Mouse (Mus musculus) neural tube, embryonic 12.5 days (tissue): Measurements from ENCODE around the gene Irak4. TPM values are rescaled to one million over a fixed set of nuclear protein-coding genes. Genes with fewer than 3 reads are reported as not detected.

Source experiments
- ATAC-seq: fragments of 200-750 bp; cut with Nextera tagmentation; 2 replicates; pipeline ENCODE4 v1.8.0; 2017; ENCODE audit warnings: low read depth, mild to moderate bottlenecking, moderate TSS enrichment, moderate library complexity; ENCODE audit not compliant: low FRiP score
- H3K27ac ChIP-seq: fragments of 300-500 bp; sonication (generic); 2 replicates; pipeline ENCODE4 v1.5.1; 2016
- H3K27me3 ChIP-seq: fragments of 300-500 bp; sonication (generic); replicated peaks from 2 replicates; pipeline ENCODE4 v1.6.1; 2016; ENCODE audit warnings: mild to moderate bottlenecking
- H3K36me3 ChIP-seq: fragments of 300-500 bp; sonication (generic); 2 replicates; pipeline ENCODE4 v1.6.1; 2016; ENCODE audit warnings: mild to moderate bottlenecking
- H3K4me1 ChIP-seq: fragments of 300-500 bp; sonication (generic); 2 replicates; pipeline ENCODE4 v1.6.1; 2016
- H3K4me2 ChIP-seq: fragments of 300-500 bp; sonication (generic); replicated peaks from 2 replicates; pipeline ENCODE4 v1.6.1; 2016; ENCODE audit warnings: mild to moderate bottlenecking
- H3K4me3 ChIP-seq: fragments of 300-500 bp; sonication (generic); 2 replicates; pipeline ENCODE4 v1.5.1; 2016
- H3K9ac ChIP-seq: fragments of 300-500 bp; sonication (generic); 2 replicates; pipeline ENCODE4 v1.6.1; 2016; ENCODE audit warnings: mild to moderate bottlenecking
- H3K9me3 ChIP-seq: fragments of 300-500 bp; sonication (generic); 2 replicates; pipeline ENCODE4 v1.6.1; 2016; ENCODE audit warnings: mild to moderate bottlenecking
- WGBS: fragments of 180-500 bp; shearing (Covaris S2); methylation state at CpG from one replicate; pipeline ENCODE4 v1.1.7; 2016; 5-methylcytosine and 5-hydroxymethylcytosine counted together
- polyA plus RNA-seq: library from polyadenylated mRNA; unstranded; fragments of >200 nt; fragmentation: Nextera tagmentation; extraction: Ambion mirVana; gene quantifications from 2 replicates; pipeline ENCODE4 v1.2.1, GENCODE M21; 2016

Irak4 gene
- polyA plus RNA-seq, 1 experiment from 2014 or later, result 3.4 TPM

GRCm38 (mm10) chr15:94532956-94533355 lies 10.5 kb upstream of the Irak4 start:
- Histone ChIP-seq H3K9me3 (no peaks in the 10 kb centered on the region), H3K27ac (no peak overlapping the region), H3K4me3 (no peak overlapping the region), H3K4me2 (no peak overlapping the region), H3K4me1 (no peaks in the 10 kb centered on the region), H3K36me3 (peaks cover 7% of the 10 kb centered on the region; the same call in 1 of the 2 replicates), H3K27me3 (no peaks in the 10 kb centered on the region), H3K9ac (no peak overlapping the region)
- 96% methylated on average over 6 of the region's 6 CpGs for WGBS
- no peak for ATAC-seq

GRCm38 (mm10) chr15:94535521-94535920 lies 7.9 kb upstream of the Irak4 start:
- Histone ChIP-seq H3K27me3 (no peaks in the 10 kb centered on the region), H3K4me1 (no peaks in the 10 kb centered on the region), H3K4me2 (no peak overlapping the region), H3K9me3 (no peaks in the 10 kb centered on the region), H3K4me3 (no peak overlapping the region), H3K27ac (no peak overlapping the region), H3K9ac (no peak overlapping the region), H3K36me3 (peaks cover 6% of the 10 kb centered on the region; the same call in 1 of the 2 replicates)
- WGBS, result 94% methylated on average over 7 of the region's 7 CpGs
- no peak for ATAC-seq

GRCm38 (mm10) chr15:94539296-94539695 lies 4.1 kb upstream of the Irak4 start:
- no peak overlapping the region for H3K9ac ChIP-seq
- no peak overlapping the region for H3K4me3 ChIP-seq
- no peaks in the 10 kb centered on the region for H3K27me3 ChIP-seq
- H3K36me3 ChIP-seq, result no peaks in the 10 kb centered on the region
- no peak overlapping the region for H3K4me2 ChIP-seq
- WGBS, result 91% methylated on average over 3 of the region's 3 CpGs
- no peaks in the 10 kb centered on the region for H3K9me3 ChIP-seq
- H3K4me1 ChIP-seq, result peaks cover 6% of the 10 kb centered on the region
- H3K27ac ChIP-seq, result no peak overlapping the region
- ATAC-seq, result no peak

GRCm38 (mm10) chr15:94542567-94543408 lies 655 bp upstream of the Irak4 start:
- 12% methylated on average over 22 of the region's 22 CpGs for WGBS
- peaks cover 6% of the 10 kb centered on the region for H3K4me1 ChIP-seq
- peak overlapping the region; percentile 71 for H3K4me2 ChIP-seq
- H3K27ac ChIP-seq, result peak overlapping the region; percentile 22; the same call in 1 of the 2 replicates
- no peaks in the 10 kb centered on the region for H3K27me3 ChIP-seq
- peak overlapping the region; percentile 61 for H3K9ac ChIP-seq
- H3K4me3 ChIP-seq, result peak overlapping the region; percentile 80
- H3K9me3 ChIP-seq, result no peaks in the 10 kb centered on the region
- peak; percentile 92 for ATAC-seq
- H3K36me3 ChIP-seq, result no peaks in the 10 kb centered on the region

- Histone ChIP-seq H3K27me3 (no peaks in the 10 kb centered on the region), H3K36me3 (no peaks in the 10 kb centered on the region), H3K4me2 (peak overlapping the region; percentile 71), H3K4me3 (peak overlapping the region; percentile 80), H3K27ac (no peak overlapping the region), H3K4me1 (peaks cover 6% of the 10 kb centered on the region), H3K9ac (peak overlapping the region; percentile 61), H3K9me3 (no peaks in the 10 kb centered on the region)
- no peak for ATAC-seq
- WGBS, result 45% methylated on average over 9 of the region's 9 CpGs
Measured at GRCm38 (mm10) chr15:94544052-94544636, 701 bp downstream of the Irak4 start.

- ATAC-seq, result no peak
- Histone ChIP-seq H3K9ac (no peak overlapping the region), H3K27ac (no peak overlapping the region), H3K4me2 (no peak overlapping the region), H3K4me1 (peaks cover 6% of the 10 kb centered on the region), H3K9me3 (peaks cover 5% of the 10 kb centered on the region; the same call in 1 of the 2 replicates), H3K36me3 (no peaks in the 10 kb centered on the region), H3K4me3 (no peak overlapping the region), H3K27me3 (no peaks in the 10 kb centered on the region)
- WGBS, result 93% methylated on average over 4 of the region's 4 CpGs
Measured at GRCm38 (mm10) chr15:94544844-94545243, 1.4 kb downstream of the Irak4 start.

GRCm38 (mm10) chr15:94553536-94553935 lies 10.1 kb downstream of the Irak4 start:
- H3K27me3 ChIP-seq, result no peaks in the 10 kb centered on the region
- 95% methylated on average over 9 of the region's 9 CpGs for WGBS
- no peak for ATAC-seq
- H3K4me1 ChIP-seq, result no peaks in the 10 kb centered on the region
- H3K4me3 ChIP-seq, result no peak overlapping the region
- H3K9ac ChIP-seq, result no peak overlapping the region
- peaks cover 13% of the 10 kb centered on the region; the same call in 1 of the 2 replicates for H3K9me3 ChIP-seq
- no peaks in the 10 kb centered on the region for H3K36me3 ChIP-seq
- no peak overlapping the region for H3K27ac ChIP-seq
- no peak overlapping the region for H3K4me2 ChIP-seq

GRCm38 (mm10) chr15:94557442-94557841 lies 14.0 kb downstream of the Irak4 start:
- 25% methylated on average over 7 of the region's 7 CpGs for WGBS
- Histone ChIP-seq H3K4me1 (no peaks in the 10 kb centered on the region), H3K9me3 (no peaks in the 10 kb centered on the region), H3K27ac (no peak overlapping the region), H3K9ac (no peak overlapping the region), H3K4me3 (no peak overlapping the region), H3K4me2 (no peak overlapping the region), H3K36me3 (no peaks in the 10 kb centered on the region), H3K27me3 (no peaks in the 10 kb centered on the region)
- 0 out of 2 replicates have a peak, but pooled peaks have one; percentile 50 for ATAC-seq

GRCm38 (mm10) chr15:94558895-94559656 lies 15.6 kb downstream of the Irak4 start:
- no peak overlapping the region for H3K27ac ChIP-seq
- WGBS, result 86% methylated on average over 17 of the region's 17 CpGs
- ATAC-seq, result no peak

GRCm38 (mm10) chr15:94564909-94565308 lies 21.5 kb downstream of the Irak4 start:
- no peak overlapping the region for H3K4me3 ChIP-seq
- ATAC-seq, result no peak
- no peak overlapping the region for H3K9ac ChIP-seq
- 93% methylated on average over 2 of the region's 2 CpGs for WGBS
- H3K27ac ChIP-seq, result no peak overlapping the region
- H3K4me1 ChIP-seq, result no peaks in the 10 kb centered on the region
- H3K9me3 ChIP-seq, result no peaks in the 10 kb centered on the region
- no peak overlapping the region for H3K4me2 ChIP-seq
- H3K36me3 ChIP-seq, result no peaks in the 10 kb centered on the region
- no peaks in the 10 kb centered on the region for H3K27me3 ChIP-seq

More at GRCm38 (mm10) chr15:94558895-94559656, 15.6 kb downstream of the Irak4 start:
- Histone ChIP-seq H3K4me1 (no peaks in the 10 kb centered on the region), H3K4me2 (no peak overlapping the region), H3K9ac (no peak overlapping the region), H3K9me3 (no peaks in the 10 kb centered on the region), H3K27me3 (no peaks in the 10 kb centered on the region), H3K36me3 (no peaks in the 10 kb centered on the region), H3K4me3 (no peak overlapping the region)

GRCm38 (mm10) chr15:94565854-94566253 lies 22.4 kb downstream of the Irak4 start:
- no peak overlapping the region for H3K4me3 ChIP-seq
- no peak for ATAC-seq
- H3K9ac ChIP-seq, result no peak overlapping the region
- no peaks in the 10 kb centered on the region for H3K27me3 ChIP-seq
- no peak overlapping the region for H3K4me2 ChIP-seq
- no peak overlapping the region for H3K27ac ChIP-seq
- no peaks in the 10 kb centered on the region for H3K9me3 ChIP-seq
- WGBS, result 90% methylated on average over 9 of the region's 9 CpGs
- H3K4me1 ChIP-seq, result no peaks in the 10 kb centered on the region
- no peaks in the 10 kb centered on the region for H3K36me3 ChIP-seq
